Mouse (Mus musculus): ENCODE measurements around the gene Slc25a1. TPM values are rescaled to one million over a fixed set of nuclear protein-coding genes. Genes with fewer than 3 reads are reported as not detected.

Gene Slc25a1
- polyA plus RNA-seq, 1 experiment from 2014 or later, result 77.7 TPM

GRCm38 (mm10) chr16:17936776-17937175 lies 8.8 kb upstream of the Slc25a1 start:
- peaks cover 8% of the 10 kb centered on the region for H3K4me1 ChIP-seq (ENCODE audit: insufficient read depth)
- no peak overlapping the region for H3K27ac ChIP-seq (ENCODE audit: low read depth)
- H3K9ac ChIP-seq (replicated peaks), result no peak overlapping the region
- H3K9me3 ChIP-seq (ENCODE audit: low read length), result no peaks in the 10 kb centered on the region
- WGBS (ENCODE audit: insufficient replicate concordance), result 72% methylated on average over 10 of the region's 10 CpGs
- H3K4me2 ChIP-seq (ENCODE audit: low read depth, low read length), result no peak overlapping the region
- ATAC-seq (no peak), DNase-seq (no peak)
- no peaks in the 10 kb centered on the region for H3K36me3 ChIP-seq (replicated peaks; ENCODE audit: insufficient read depth, low read length)
- TF ChIP-seq CTCF (IDR thresholded peaks at IDR 0.05; ENCODE audit: low read depth) (no peak), EP300 (IDR thresholded peaks at IDR 0.05; ENCODE audit: low read depth) (no peak)
- H3K4me3 ChIP-seq (ENCODE audit: low read depth, low read length), result no peak overlapping the region
- H3K27me3 ChIP-seq (ENCODE audit: insufficient read depth, low read length), result no peaks in the 10 kb centered on the region

- 38% methylated on average over 3 of the region's 3 CpGs for WGBS (ENCODE audit: insufficient replicate concordance)
- no peak overlapping the region for H3K27ac ChIP-seq (ENCODE audit: low read depth)
- H3K4me2 ChIP-seq (ENCODE audit: low read depth, low read length), result no peak overlapping the region
These were observed 6.5 kb upstream of the Slc25a1 start for GRCm38 (mm10) chr16:17934445-17934910.

GRCm38 (mm10) chr16:17933594-17934444 lies 5.8 kb upstream of the Slc25a1 start:
- ATAC-seq (peak; percentile 30; the same call in 1 of the 2 replicates), DNase-seq (peak; percentile 13)
- Histone ChIP-seq H3K4me1 (ENCODE audit: insufficient read depth) (peaks cover 5% of the 10 kb centered on the region), H3K27me3 (ENCODE audit: insufficient read depth, low read length) (no peaks in the 10 kb centered on the region), H3K9ac (replicated peaks) (no peak overlapping the region), H3K27ac (ENCODE audit: low read depth) (0 out of 2 replicates have a peak overlapping the region, but pooled peaks have one; percentile 1), H3K4me3 (ENCODE audit: low read depth, low read length) (no peak overlapping the region), H3K36me3 (replicated peaks; ENCODE audit: insufficient read depth, low read length) (no peaks in the 10 kb centered on the region), H3K9me3 (ENCODE audit: low read length) (no peaks in the 10 kb centered on the region), H3K4me2 (ENCODE audit: low read depth, low read length) (no peak overlapping the region)
- 52% methylated on average over 9 of the region's 9 CpGs for WGBS (ENCODE audit: insufficient replicate concordance)
- TF ChIP-seq CTCF (IDR thresholded peaks at IDR 0.05; ENCODE audit: low read depth) (no peak), EP300 (IDR thresholded peaks at IDR 0.05; ENCODE audit: low read depth) (peak; percentile 33; the same call in 1 of the 2 replicates)

More at GRCm38 (mm10) chr16:17934445-17934910, 6.5 kb upstream of the Slc25a1 start:
- TF ChIP-seq EP300 (IDR thresholded peaks at IDR 0.05; ENCODE audit: low read depth) (no peak), CTCF (IDR thresholded peaks at IDR 0.05; ENCODE audit: low read depth) (peak; percentile 30; the same call in 1 of the 2 replicates)
- no peak overlapping the region for H3K4me3 ChIP-seq (ENCODE audit: low read depth, low read length)
- no peaks in the 10 kb centered on the region for H3K9me3 ChIP-seq (ENCODE audit: low read length)
- no peak overlapping the region for H3K9ac ChIP-seq (replicated peaks)
- peaks cover 8% of the 10 kb centered on the region for H3K4me1 ChIP-seq (ENCODE audit: insufficient read depth)
- H3K36me3 ChIP-seq (replicated peaks; ENCODE audit: insufficient read depth, low read length), result no peaks in the 10 kb centered on the region
- ATAC-seq (no peak), DNase-seq (peak; percentile 12)
- H3K27me3 ChIP-seq (ENCODE audit: insufficient read depth, low read length), result no peaks in the 10 kb centered on the region

GRCm38 (mm10) chr16:17931906-17932460 lies 4.0 kb upstream of the Slc25a1 start:
- 80% methylated on average over 5 of the region's 5 CpGs for WGBS (ENCODE audit: insufficient replicate concordance)
- Histone ChIP-seq H3K4me3 (ENCODE audit: low read depth, low read length) (no peak overlapping the region), H3K27me3 (ENCODE audit: insufficient read depth, low read length) (no peaks in the 10 kb centered on the region), H3K4me2 (ENCODE audit: low read depth, low read length) (no peak overlapping the region), H3K4me1 (ENCODE audit: insufficient read depth) (peaks cover 15% of the 10 kb centered on the region), H3K27ac (ENCODE audit: low read depth) (no peak overlapping the region), H3K9ac (replicated peaks) (no peak overlapping the region), H3K36me3 (replicated peaks; ENCODE audit: insufficient read depth, low read length) (no peaks in the 10 kb centered on the region), H3K9me3 (ENCODE audit: low read length) (no peaks in the 10 kb centered on the region)
- DNase-seq (no peak), ATAC-seq (no peak)
- TF ChIP-seq CTCF (IDR thresholded peaks at IDR 0.05; ENCODE audit: low read depth) (no peak), EP300 (IDR thresholded peaks at IDR 0.05; ENCODE audit: low read depth) (no peak)

GRCm38 (mm10) chr16:17929631-17930030 lies 1.6 kb upstream of the Slc25a1 start:
- TF ChIP-seq EP300 (IDR thresholded peaks at IDR 0.05; ENCODE audit: low read depth), result no peak
- no peak for TF ChIP-seq CTCF (IDR thresholded peaks at IDR 0.05; ENCODE audit: low read depth)
- DNase-seq (peak; percentile 11), ATAC-seq (no peak)
- 78% methylated on average over 2 of the region's 2 CpGs for WGBS (ENCODE audit: insufficient replicate concordance)
- Histone ChIP-seq H3K36me3 (replicated peaks; ENCODE audit: insufficient read depth, low read length) (peaks cover 7% of the 10 kb centered on the region; the same call in 1 of the 2 replicates), H3K4me1 (ENCODE audit: insufficient read depth) (peaks cover 15% of the 10 kb centered on the region), H3K27ac (ENCODE audit: low read depth) (no peak overlapping the region), H3K4me2 (ENCODE audit: low read depth, low read length) (no peak overlapping the region), H3K9me3 (ENCODE audit: low read length) (no peaks in the 10 kb centered on the region), H3K4me3 (ENCODE audit: low read depth, low read length) (no peak overlapping the region), H3K9ac (replicated peaks) (no peak overlapping the region), H3K27me3 (ENCODE audit: insufficient read depth, low read length) (no peaks in the 10 kb centered on the region)

GRCm38 (mm10) chr16:17929211-17929610 lies 1.2 kb upstream of the Slc25a1 start:
- TF ChIP-seq EP300 (IDR thresholded peaks at IDR 0.05; ENCODE audit: low read depth) (no peak), CTCF (IDR thresholded peaks at IDR 0.05; ENCODE audit: low read depth) (no peak)
- H3K4me1 ChIP-seq (ENCODE audit: insufficient read depth), result peaks cover 10% of the 10 kb centered on the region
- H3K4me3 ChIP-seq (ENCODE audit: low read depth, low read length), result no peak overlapping the region
- H3K36me3 ChIP-seq (replicated peaks; ENCODE audit: insufficient read depth, low read length), result peaks cover 7% of the 10 kb centered on the region; the same call in 1 of the 2 replicates
- no peak overlapping the region for H3K27ac ChIP-seq (ENCODE audit: low read depth)
- ATAC-seq (no peak), DNase-seq (peak; percentile 13)
- no peaks in the 10 kb centered on the region for H3K27me3 ChIP-seq (ENCODE audit: insufficient read depth, low read length)
- no peaks in the 10 kb centered on the region for H3K9me3 ChIP-seq (ENCODE audit: low read length)
- no peak overlapping the region for H3K4me2 ChIP-seq (ENCODE audit: low read depth, low read length)
- WGBS (ENCODE audit: insufficient replicate concordance), result 19% methylated on average over 2 of the region's 2 CpGs
- no peak overlapping the region for H3K9ac ChIP-seq (replicated peaks)
